Mouse (Mus musculus) WW6 (cell line): ENCODE measurements around the gene Sh2d4b.

ENCODE experiments used
- DNase-seq: peaks from one replicate; pipeline ENCODE4 v3.0.0-alpha.2; 2013; ENCODE audit warnings: low read depth, low spot score

Sh2d4b gene

GRCm38 (mm10) chr14:40906770-40907169, 13.7 kb upstream of the Sh2d4b start:
- no peak for DNase-seq

GRCm38 (mm10) chr14:40905813-40906212, 12.7 kb upstream of the Sh2d4b start:
- DNase-seq = no peak

GRCm38 (mm10) chr14:40902307-40903055, 9.4 kb upstream of the Sh2d4b start:
- no peak for DNase-seq

- DNase-seq = no peak
These were observed 7.2 kb upstream of the Sh2d4b start for GRCm38 (mm10) chr14:40900267-40900666.

GRCm38 (mm10) chr14:40897916-40898315, 4.8 kb upstream of the Sh2d4b start:
- no peak for DNase-seq

- DNase-seq = no peak
These were observed 2.6 kb upstream of the Sh2d4b start for GRCm38 (mm10) chr14:40895681-40896080.

GRCm38 (mm10) chr14:40894576-40895247, 1.6 kb upstream of the Sh2d4b start:
- DNase-seq = peak; percentile 54

GRCm38 (mm10) chr14:40893884-40894283, 818 bp upstream of the Sh2d4b start:
- DNase-seq = no peak

GRCm38 (mm10) chr14:40892326-40892825, 690 bp downstream of the Sh2d4b start:
- DNase-seq = no peak

GRCm38 (mm10) chr14:40891506-40891905, 1.6 kb downstream of the Sh2d4b start:
- DNase-seq = no peak

- no peak for DNase-seq
These were observed 3.4 kb downstream of the Sh2d4b start for GRCm38 (mm10) chr14:40889704-40890103.

GRCm38 (mm10) chr14:40889181-40889580, 3.9 kb downstream of the Sh2d4b start:
- DNase-seq = no peak

- DNase-seq = no peak
These were observed 6.5 kb downstream of the Sh2d4b start for GRCm38 (mm10) chr14:40886428-40887202.

- no peak for DNase-seq
These were observed 7.3 kb downstream of the Sh2d4b start for GRCm38 (mm10) chr14:40885752-40886151.

GRCm38 (mm10) chr14:40885225-40885624, 7.8 kb downstream of the Sh2d4b start:
- DNase-seq = no peak

- DNase-seq = no peak
These were observed 18.5 kb downstream of the Sh2d4b start for GRCm38 (mm10) chr14:40874565-40874964.

- no peak for DNase-seq
These were observed 19.1 kb downstream of the Sh2d4b start for GRCm38 (mm10) chr14:40873961-40874360.

- DNase-seq = no peak
These were observed 22.5 kb downstream of the Sh2d4b start for GRCm38 (mm10) chr14:40870598-40870997.

- peak; percentile 47 for DNase-seq
These were observed 28.1 kb downstream of the Sh2d4b start for GRCm38 (mm10) chr14:40864811-40865514.

GRCm38 (mm10) chr14:40863659-40864058, 29.4 kb downstream of the Sh2d4b start:
- DNase-seq = no peak

- no peak for DNase-seq
These were observed 30.0 kb downstream of the Sh2d4b start for GRCm38 (mm10) chr14:40863022-40863421.

- no peak for DNase-seq
These were observed 40.1 kb downstream of the Sh2d4b start for GRCm38 (mm10) chr14:40852978-40853377.
